Mouse (Mus musculus) embryonic facial prominence, embryonic 10.5 days (tissue): ENCODE data around the gene Pdhx. TPM values are rescaled to one million over a fixed set of nuclear protein-coding genes. Genes with fewer than 3 reads are reported as not detected.

Source experiments
- DNase-seq: peaks from one replicate; pipeline ENCODE4 v3.0.0-alpha.2; 2017; ENCODE audit warnings: low spot score
- H3K27ac ChIP-seq: fragments of 300-500 bp; sonication (generic); replicated peaks from 2 replicates; pipeline ENCODE4 v1.5.1; 2016; ENCODE audit warnings: mild to moderate bottlenecking
- H3K27me3 ChIP-seq: fragments of 300-500 bp; sonication (generic); replicated peaks from 2 replicates; pipeline ENCODE4 v1.6.1; 2016; ENCODE audit warnings: low read depth, mild to moderate bottlenecking; ENCODE audit not compliant: poor library complexity, severe bottlenecking
- H3K36me3 ChIP-seq: fragments of 300-500 bp; sonication (generic); replicated peaks from 2 replicates; pipeline ENCODE4 v1.6.1; 2016; ENCODE audit warnings: mild to moderate bottlenecking, moderate library complexity
- H3K4me1 ChIP-seq: fragments of 300-500 bp; sonication (generic); 2 replicates; pipeline ENCODE4 v1.6.1; 2016
- H3K4me3 ChIP-seq: fragments of 300-500 bp; sonication (generic); 2 replicates; pipeline ENCODE4 v1.5.1; 2016; ENCODE audit warnings: mild to moderate bottlenecking, moderate library complexity
- H3K9me3 ChIP-seq: fragments of 300-500 bp; sonication (generic); 2 replicates; pipeline ENCODE4 v1.6.1; 2016; ENCODE audit warnings: mild to moderate bottlenecking
- WGBS: fragments of 180-500 bp; shearing (Covaris S2); methylation state at CpG from one replicate; pipeline ENCODE4 v1.1.7; 2016; 5-methylcytosine and 5-hydroxymethylcytosine counted together
- polyA plus RNA-seq: library from polyadenylated mRNA; unstranded; fragments of >200 nt; fragmentation: Nextera tagmentation; extraction: Ambion mirVana; gene quantifications from 2 replicates; pipeline ENCODE4 v1.2.1, GENCODE M21; 2016

The Pdhx gene
- polyA plus RNA-seq, 1 experiment from 2014 or later, result 44.9 TPM

GRCm38 (mm10) chr2:103051937-103052893 lies 21.1 kb downstream of the Pdhx start:
- Histone ChIP-seq H3K4me1 (no peaks in the 10 kb centered on the region), H3K36me3 (peaks cover 11% of the 10 kb centered on the region; the same call in 1 of the 2 replicates), H3K27me3 (no peaks in the 10 kb centered on the region), H3K27ac (no peak overlapping the region), H3K9me3 (no peaks in the 10 kb centered on the region), H3K4me3 (no peak overlapping the region)
- WGBS, result 90% methylated on average over 19 of the region's 19 CpGs
- no peak for DNase-seq

- Histone ChIP-seq H3K27me3 (no peaks in the 10 kb centered on the region), H3K4me3 (no peak overlapping the region), H3K4me1 (no peaks in the 10 kb centered on the region), H3K27ac (no peak overlapping the region), H3K9me3 (no peaks in the 10 kb centered on the region), H3K36me3 (peaks cover 17% of the 10 kb centered on the region)
- WGBS, result 87% methylated on average over 2 of the region's 2 CpGs
- DNase-seq, result no peak
These were observed 28.0 kb downstream of the Pdhx start for GRCm38 (mm10) chr2:103045286-103045685.

GRCm38 (mm10) chr2:103040896-103041295 lies 32.4 kb downstream of the Pdhx start:
- Histone ChIP-seq H3K9me3 (no peaks in the 10 kb centered on the region), H3K36me3 (peaks cover 32% of the 10 kb centered on the region), H3K4me1 (no peaks in the 10 kb centered on the region)

DNA sequence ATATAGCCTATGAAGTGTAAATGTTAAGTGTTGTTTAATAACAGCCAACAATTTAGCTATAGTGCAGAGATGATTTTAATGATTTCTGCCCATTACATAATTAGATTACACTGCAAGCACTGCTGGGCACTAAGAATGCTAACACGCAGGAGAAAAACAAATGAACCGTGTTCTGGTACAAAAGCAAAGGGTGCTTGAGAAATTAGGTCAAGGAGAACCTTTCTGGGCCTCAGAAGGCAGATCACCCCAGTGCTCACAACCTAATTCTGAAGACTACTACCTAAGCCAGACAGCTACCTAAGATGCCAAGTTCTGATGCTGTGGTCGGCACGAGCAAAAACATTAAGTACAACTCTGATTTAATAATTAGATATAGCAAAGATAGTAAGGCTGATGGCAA lies 35.5 kb downstream of the Pdhx start:
- H3K27me3 ChIP-seq, result no peaks in the 10 kb centered on the region
- no peak overlapping the region for H3K4me3 ChIP-seq
- DNase-seq, result no peak
- H3K27ac ChIP-seq, result no peak overlapping the region
- H3K4me1 ChIP-seq, result no peaks in the 10 kb centered on the region
- WGBS, result 87% methylated on average over 4 of the region's 4 CpGs
- peaks cover 37% of the 10 kb centered on the region for H3K36me3 ChIP-seq
- H3K9me3 ChIP-seq, result no peaks in the 10 kb centered on the region

More at GRCm38 (mm10) chr2:103040896-103041295, 32.4 kb downstream of the Pdhx start:
- Histone ChIP-seq H3K27ac (no peak overlapping the region), H3K4me3 (no peak overlapping the region), H3K27me3 (no peaks in the 10 kb centered on the region)
- DNase-seq, result no peak
- WGBS, result 93% methylated on average over 8 of the region's 8 CpGs

DNA sequence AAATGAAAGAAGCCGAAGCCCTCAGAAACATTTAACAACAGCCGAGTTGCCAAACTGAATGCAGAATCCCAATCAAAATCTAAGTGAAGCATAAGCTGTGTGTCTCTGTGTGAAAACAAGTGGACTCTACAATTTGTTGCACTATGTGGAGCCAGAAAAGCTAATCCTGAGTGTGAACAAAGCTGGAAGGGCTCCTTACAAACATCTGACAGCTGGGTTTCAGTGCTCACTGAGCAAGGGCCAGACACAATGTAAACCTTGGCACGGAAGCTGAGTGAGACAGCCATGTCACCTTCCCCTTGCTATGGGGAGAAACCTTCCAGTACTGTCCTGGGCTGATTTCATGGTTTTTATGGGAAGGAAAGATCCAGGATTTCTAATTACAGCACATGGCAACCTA lies 50.6 kb downstream of the Pdhx start:
- no peak overlapping the region for H3K4me3 ChIP-seq
- no peaks in the 10 kb centered on the region for H3K4me1 ChIP-seq
- H3K9me3 ChIP-seq, result no peaks in the 10 kb centered on the region
- H3K27ac ChIP-seq, result no peak overlapping the region
- H3K36me3 ChIP-seq, result peaks cover 45% of the 10 kb centered on the region
- 94% methylated on average over 3 of the region's 3 CpGs for WGBS
- no peaks in the 10 kb centered on the region for H3K27me3 ChIP-seq
- DNase-seq, result no peak

- H3K27ac ChIP-seq, result no peak overlapping the region
- no peaks in the 10 kb centered on the region for H3K9me3 ChIP-seq
- peaks cover 27% of the 10 kb centered on the region for H3K36me3 ChIP-seq
- no peak for DNase-seq
- no peaks in the 10 kb centered on the region for H3K27me3 ChIP-seq
- no peaks in the 10 kb centered on the region for H3K4me1 ChIP-seq
- no peak overlapping the region for H3K4me3 ChIP-seq
- WGBS, result 83% methylated on average over 4 of the region's 4 CpGs
These were observed 52.9 kb downstream of the Pdhx start for GRCm38 (mm10) chr2:103020191-103020987.

DNA sequence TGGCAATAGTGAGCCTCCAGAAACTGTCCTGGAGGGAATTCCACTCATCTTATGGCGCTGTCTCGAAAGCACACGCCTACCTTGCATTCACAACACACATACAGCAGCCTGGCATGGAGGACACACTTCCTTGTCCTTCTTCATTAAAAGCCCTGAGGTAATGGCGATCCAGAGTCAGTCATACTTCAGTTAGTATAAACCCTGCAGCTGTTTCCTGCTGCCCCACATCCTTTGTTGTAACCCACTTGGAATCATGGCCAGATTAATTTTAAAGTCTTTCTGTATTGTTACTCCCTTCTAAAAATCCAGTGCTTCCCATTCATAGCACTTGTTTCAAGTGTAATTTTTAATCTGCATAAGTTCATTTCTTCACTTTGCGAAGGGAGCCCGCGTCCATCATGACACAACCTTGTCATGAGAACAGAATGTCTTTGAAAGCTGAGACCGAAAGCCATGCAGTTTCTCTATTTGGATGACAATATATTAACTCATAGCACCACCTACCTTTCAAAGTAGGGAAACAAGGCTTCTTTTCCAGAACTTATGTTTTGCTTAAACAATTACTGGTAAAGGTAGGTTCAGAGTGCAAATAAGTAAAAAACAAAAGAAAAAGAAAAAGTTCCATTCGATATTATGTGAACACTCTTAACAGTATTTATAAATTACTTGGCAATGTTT lies 54.4 kb downstream of the Pdhx start:
- Histone ChIP-seq H3K36me3 (peaks cover 18% of the 10 kb centered on the region), H3K4me1 (no peaks in the 10 kb centered on the region), H3K9me3 (no peaks in the 10 kb centered on the region), H3K27me3 (no peaks in the 10 kb centered on the region), H3K27ac (no peak overlapping the region), H3K4me3 (no peak overlapping the region)
- no peak for DNase-seq
- WGBS, result 82% methylated on average over 9 of the region's 9 CpGs

DNA sequence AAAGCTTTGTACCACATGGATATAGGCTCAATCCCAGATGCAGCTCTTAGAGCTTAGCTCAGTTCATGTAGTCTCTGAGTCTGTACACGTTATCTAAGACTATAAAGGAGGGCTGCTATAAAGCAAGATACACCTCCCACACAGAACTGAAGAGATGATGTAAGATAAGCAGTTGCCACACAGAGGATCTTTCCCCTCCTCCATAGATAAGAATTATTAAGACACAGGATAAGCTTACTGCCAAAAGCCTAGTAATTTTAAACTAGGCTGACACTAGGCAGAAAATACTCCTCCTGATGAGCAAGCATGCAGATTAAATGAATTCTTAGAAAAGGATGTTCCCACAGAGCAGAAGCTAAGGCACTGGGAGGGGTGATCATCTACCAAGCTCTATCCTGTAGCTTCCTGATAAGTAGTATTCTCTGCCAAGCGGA lies 55.9 kb downstream of the Pdhx start:
- H3K36me3 ChIP-seq, result peaks cover 6% of the 10 kb centered on the region
- H3K4me3 ChIP-seq, result no peak overlapping the region
- H3K27me3 ChIP-seq, result no peaks in the 10 kb centered on the region
- WGBS, result 89% methylated on average over 2 of the region's 2 CpGs
- no peak for DNase-seq
- no peaks in the 10 kb centered on the region for H3K9me3 ChIP-seq
- H3K27ac ChIP-seq, result no peak overlapping the region
- H3K4me1 ChIP-seq, result no peaks in the 10 kb centered on the region

DNA sequence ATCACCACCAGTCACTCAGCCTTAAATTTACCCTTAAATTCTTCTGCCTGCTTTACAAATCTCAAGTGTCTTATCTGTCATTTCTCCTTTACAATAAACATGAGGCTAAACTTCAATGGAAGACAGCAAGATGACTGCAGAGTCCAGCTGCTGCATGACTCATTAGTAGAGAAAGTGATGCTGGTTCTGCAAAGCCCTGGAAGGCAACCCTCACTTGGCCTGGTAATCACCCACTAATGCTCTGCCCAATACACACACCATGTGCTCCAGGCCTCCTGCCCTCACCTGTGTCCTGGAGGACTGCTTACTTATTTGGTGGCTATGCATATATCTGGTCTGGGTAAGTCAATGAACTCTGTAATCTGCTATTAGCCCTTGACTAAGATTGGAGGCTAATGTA lies 57.2 kb downstream of the Pdhx start:
- Histone ChIP-seq H3K27me3 (no peaks in the 10 kb centered on the region), H3K9me3 (no peaks in the 10 kb centered on the region), H3K4me3 (no peak overlapping the region), H3K4me1 (no peaks in the 10 kb centered on the region), H3K27ac (no peak overlapping the region), H3K36me3 (no peaks in the 10 kb centered on the region)
- no peak for DNase-seq

GRCm38 (mm10) chr2:103012782-103013575 lies 60.3 kb downstream of the Pdhx start:
- Histone ChIP-seq H3K36me3 (no peaks in the 10 kb centered on the region), H3K27me3 (no peaks in the 10 kb centered on the region), H3K4me3 (no peak overlapping the region), H3K27ac (no peak overlapping the region), H3K4me1 (no peaks in the 10 kb centered on the region), H3K9me3 (no peaks in the 10 kb centered on the region)
- DNase-seq, result no peak
- 91% methylated on average over 4 of the region's 4 CpGs for WGBS

GRCm38 (mm10) chr2:103008221-103008620 lies 65.1 kb downstream of the Pdhx start:
- Histone ChIP-seq H3K4me1 (peaks cover 5% of the 10 kb centered on the region; the same call in 1 of the 2 replicates), H3K27me3 (no peaks in the 10 kb centered on the region), H3K9me3 (no peaks in the 10 kb centered on the region), H3K27ac (no peak overlapping the region), H3K36me3 (no peaks in the 10 kb centered on the region), H3K4me3 (no peak overlapping the region)
- 90% methylated on average over 3 of the region's 3 CpGs for WGBS
- no peak for DNase-seq

GRCm38 (mm10) chr2:103004599-103004998 lies 68.7 kb downstream of the Pdhx start:
- Histone ChIP-seq H3K4me1 (peaks cover 5% of the 10 kb centered on the region; the same call in 1 of the 2 replicates), H3K36me3 (no peaks in the 10 kb centered on the region), H3K27me3 (no peaks in the 10 kb centered on the region), H3K27ac (no peak overlapping the region), H3K9me3 (no peaks in the 10 kb centered on the region), H3K4me3 (no peak overlapping the region)
- no peak for DNase-seq
- WGBS, result 51% methylated on average over 7 of the region's 7 CpGs
